Mouse (Mus musculus) cerebellum, adult 2 months (tissue): Measurements from ENCODE around the gene Vamp2. TPM values are rescaled to one million over a fixed set of nuclear protein-coding genes. Genes with fewer than 3 reads are reported as not detected.

Experiments used
- DNase-seq, 2 experiments: peaks; one replicate each; pipeline ENCODE4 v3.0.0; 2021
- H3K27ac ChIP-seq: fragments of 200-500 bp; 2 replicates; pipeline ENCODE4 v1.5.1; 2012; ENCODE audit warnings: low read length, control low read depth, inconsistent platforms; ENCODE audit not compliant: insufficient read depth
- H3K27me3 ChIP-seq: fragments of 200-500 bp; 2 replicates; pipeline ENCODE4 v1.6.1; 2012; ENCODE audit warnings: inconsistent platforms, mild to moderate bottlenecking, low read length, moderate library complexity; ENCODE audit not compliant: control insufficient read depth, insufficient read depth
- H3K4me1 ChIP-seq: fragments of 200-500 bp; 2 replicates; pipeline ENCODE4 v1.6.1; 2011; ENCODE audit warnings: low read length; ENCODE audit not compliant: control insufficient read depth, insufficient read depth
- H3K4me3 ChIP-seq: fragments of 200-500 bp; replicated peaks from 2 replicates; pipeline ENCODE3; 2011; ENCODE audit warnings: mild to moderate bottlenecking, low read depth, low read length, control low read depth; ENCODE audit not compliant: insufficient read depth
- CTCF ChIP-seq: fragments of 200-500 bp; IDR thresholded peaks from 2 replicates; pipeline ENCODE4 v1.5.1; 2011; ENCODE audit warnings: low read depth, mild to moderate bottlenecking, control low read depth, low read length, moderate library complexity, borderline replicate concordance; ENCODE audit not compliant: insufficient read depth
- POLR2A ChIP-seq: fragments of 200-500 bp; IDR thresholded peaks from 2 replicates; pipeline ENCODE4 v1.6.1; 2011; ENCODE audit warnings: low read length, control low read depth, borderline replicate concordance; ENCODE audit not compliant: insufficient read depth
- WGBS: fragments of 180-500 bp; shearing (Covaris S2); methylation state at CpG from one replicate; pipeline ENCODE4 v1.1.7; 2018; 5-methylcytosine and 5-hydroxymethylcytosine counted together
- polyA plus RNA-seq: library from polyadenylated mRNA; depleted of rRNA; stranded (reverse); fragments of >200 nt; gene quantifications from 2 replicates; pipeline ENCODE4 v1.2.3, GENCODE M21; 2012

Gene Vamp2
- polyA plus RNA-seq, 1 experiment: 672 TPM

GRCm38 (mm10) chr11:69061255-69061912 lies 26.9 kb upstream of the Vamp2 start:
- peak overlapping the region; percentile 84 for H3K4me3 ChIP-seq
- TF ChIP-seq CTCF (no peak), POLR2A (no peak)
- peak; percentile 26 to 44 for DNase-seq
- no peak overlapping the region for H3K27ac ChIP-seq
- WGBS: 22% methylated on average over 17 of the region's 17 CpGs
- H3K27me3 ChIP-seq: no peaks in the 10 kb centered on the region
- H3K4me1 ChIP-seq: peaks cover 4% of the 10 kb centered on the region; the same call in 1 of the 2 replicates

GRCm38 (mm10) chr11:69062194-69062760 lies 26.0 kb upstream of the Vamp2 start:
- Histone ChIP-seq H3K27me3 (no peaks in the 10 kb centered on the region), H3K4me3 (peak overlapping the region; percentile 95), H3K4me1 (peaks cover 4% of the 10 kb centered on the region; the same call in 1 of the 2 replicates), H3K27ac (no peak overlapping the region)
- DNase-seq: peak; percentile 73 to 78
- TF ChIP-seq CTCF: no peak
- peak; percentile 19; the same call in 1 of the 2 replicates for TF ChIP-seq POLR2A
- WGBS: 2% methylated on average over 17 of the region's 17 CpGs

- no peak for TF ChIP-seq POLR2A
- no peak for TF ChIP-seq CTCF
- peaks cover 4% of the 10 kb centered on the region; the same call in 1 of the 2 replicates for H3K4me1 ChIP-seq
- under 1% methylated on average over 19 of the region's 19 CpGs for WGBS
- H3K4me3 ChIP-seq: peak overlapping the region; percentile 95
- DNase-seq: peak; percentile 91 to 97
- no peak overlapping the region for H3K27ac ChIP-seq
- no peaks in the 10 kb centered on the region for H3K27me3 ChIP-seq
Observed at GRCm38 (mm10) chr11:69062761-69063224, 25.5 kb upstream of the Vamp2 start.

- Histone ChIP-seq H3K27ac (0 out of 2 replicates have a peak overlapping the region, but pooled peaks have one; percentile 2), H3K27me3 (no peaks in the 10 kb centered on the region), H3K4me3 (peak overlapping the region; percentile 95), H3K4me1 (peaks cover 4% of the 10 kb centered on the region; the same call in 1 of the 2 replicates)
- peak; percentile 71 to 86 for DNase-seq
- TF ChIP-seq CTCF (no peak), POLR2A (0 out of 2 replicates have a peak, but pooled peaks have one; percentile 13)
- WGBS: under 1% methylated on average over 31 of the region's 31 CpGs
Observed at GRCm38 (mm10) chr11:69063413-69064201, 24.7 kb upstream of the Vamp2 start.

GRCm38 (mm10) chr11:69064259-69065133 lies 23.8 kb upstream of the Vamp2 start:
- no peak overlapping the region for H3K27ac ChIP-seq
- 67% methylated on average over 9 of the region's 9 CpGs for WGBS
- peaks cover 4% of the 10 kb centered on the region; the same call in 1 of the 2 replicates for H3K4me1 ChIP-seq
- no peak for DNase-seq
- no peak for TF ChIP-seq POLR2A
- TF ChIP-seq CTCF: no peak
- no peaks in the 10 kb centered on the region for H3K27me3 ChIP-seq
- peak overlapping the region; percentile 95 for H3K4me3 ChIP-seq

- Histone ChIP-seq H3K4me1 (peaks cover 4% of the 10 kb centered on the region; the same call in 1 of the 2 replicates), H3K27me3 (no peaks in the 10 kb centered on the region), H3K4me3 (no peak overlapping the region), H3K27ac (no peak overlapping the region)
- WGBS: 64% methylated on average over 3 of the region's 3 CpGs
- no peak for DNase-seq
- TF ChIP-seq POLR2A (no peak), CTCF (no peak)
Observed at GRCm38 (mm10) chr11:69065394-69065925, 22.8 kb upstream of the Vamp2 start.
